Mouse (Mus musculus) layer of hippocampus, adult 8-10 months (tissue): Measurements from ENCODE around the gene 2410015M20Rik. TPM values are rescaled to one million over a fixed set of nuclear protein-coding genes. Genes with fewer than 3 reads are reported as not detected.
"Not testable (repeated sequence)": the region's sequence is repeated elsewhere in the genome, so short reads cannot be mapped to it uniquely, and the experiment has no call there.

Experiments used
- DNase-seq, 2 experiments: peaks; one replicate each; pipeline ENCODE4 v3.0.0; 2022; ENCODE audit warnings: low spot score in 2 of 2
- total RNA-seq, 4 experiments: library from RNA; stranded (reverse); gene quantifications; 2 replicates each; pipeline ENCODE4 v1.2.4; 2022

2410015M20Rik gene
- total RNA-seq, 4 experiments from 2014 or later = 138 to 161 (median 146) TPM

GRCm38 (mm10) chr17:56613893-56614292 is 4.3 kb upstream of the 2410015M20Rik start:
- DNase-seq = not testable (repeated sequence)

GRCm38 (mm10) chr17:56613236-56613844 is 3.8 kb upstream of the 2410015M20Rik start, which contains the start of gene Rpl36:
Gene Rpl36, plus strand, starts transcription at chr17:56613416.
- DNase-seq = peak; percentile 93 to 98

GRCm38 (mm10) chr17:56612565-56612939 is 3.0 kb upstream of the 2410015M20Rik start:
- not testable (repeated sequence) for DNase-seq

- DNase-seq = no peak
Observed at GRCm38 (mm10) chr17:56611861-56612564, 2.4 kb upstream of the 2410015M20Rik start.

GRCm38 (mm10) chr17:56611323-56611722 is 1.8 kb upstream of the 2410015M20Rik start:
- DNase-seq = no peak

GRCm38 (mm10) chr17:56608699-56609098 is 872 bp downstream of the 2410015M20Rik start:
- DNase-seq = no peak

GRCm38 (mm10) chr17:56607521-56608062 is 2.0 kb downstream of the 2410015M20Rik start:
- no peak for DNase-seq

GRCm38 (mm10) chr17:56605431-56605830 is 4.1 kb downstream of the 2410015M20Rik start:
- DNase-seq = no peak

GRCm38 (mm10) chr17:56604422-56604821 is 5.1 kb downstream of the 2410015M20Rik start:
- DNase-seq = no peak

GRCm38 (mm10) chr17:56604070-56604380 is 5.5 kb downstream of the 2410015M20Rik start:
- DNase-seq = no peak

GRCm38 (mm10) chr17:56603186-56604069 is 6.1 kb downstream of the 2410015M20Rik start:
- no peak for DNase-seq

- DNase-seq = no peak
Observed at GRCm38 (mm10) chr17:56593527-56594271, 15.9 kb downstream of the 2410015M20Rik start.

- no peak for DNase-seq
Observed at GRCm38 (mm10) chr17:56592553-56592952, 17.0 kb downstream of the 2410015M20Rik start.

- DNase-seq = no peak
Observed at GRCm38 (mm10) chr17:56588921-56589320, 20.6 kb downstream of the 2410015M20Rik start.

GRCm38 (mm10) chr17:56587773-56588172 is 21.8 kb downstream of the 2410015M20Rik start:
- no peak for DNase-seq

- no peak for DNase-seq
Observed at GRCm38 (mm10) chr17:56585171-56585821, 24.3 kb downstream of the 2410015M20Rik start.

GRCm38 (mm10) chr17:56584257-56585130 is 25.1 kb downstream of the 2410015M20Rik start, which contains the start of the genes Safb2 and Safb:
Gene Safb2, minus strand, starts transcription at chr17:56584585.
Gene Safb, plus strand, starts transcription at chr17:56584825.
- DNase-seq = peak; percentile 99

- peak; percentile 42 to 45 for DNase-seq
Observed at GRCm38 (mm10) chr17:56583611-56584256, 25.8 kb downstream of the 2410015M20Rik start.

GRCm38 (mm10) chr17:56583071-56583470 is 26.5 kb downstream of the 2410015M20Rik start:
- no peak for DNase-seq
